Mouse (Mus musculus) gastrocnemius, adult 8-10 months (tissue): Measurements from ENCODE around the gene Tssk1. TPM values are rescaled to one million over a fixed set of nuclear protein-coding genes. Genes with fewer than 3 reads are reported as not detected.
A peak's percentile ranks its signal among the peaks of the same experiment; 100 is the strongest.

Source experiments
- DNase-seq, 2 experiments: peaks; one replicate each; pipeline ENCODE4 v3.0.0; 2022; ENCODE audit warnings: low spot score in 2 of 2
- total RNA-seq, 4 experiments: library from RNA; stranded (reverse); gene quantifications; 2 replicates each; pipeline ENCODE4 v1.2.4; 2022

Gene Tssk1
- total RNA-seq, result under 1 TPM in 1 of 4 experiments, not detected in 3; 0.07 TPM

DNA sequence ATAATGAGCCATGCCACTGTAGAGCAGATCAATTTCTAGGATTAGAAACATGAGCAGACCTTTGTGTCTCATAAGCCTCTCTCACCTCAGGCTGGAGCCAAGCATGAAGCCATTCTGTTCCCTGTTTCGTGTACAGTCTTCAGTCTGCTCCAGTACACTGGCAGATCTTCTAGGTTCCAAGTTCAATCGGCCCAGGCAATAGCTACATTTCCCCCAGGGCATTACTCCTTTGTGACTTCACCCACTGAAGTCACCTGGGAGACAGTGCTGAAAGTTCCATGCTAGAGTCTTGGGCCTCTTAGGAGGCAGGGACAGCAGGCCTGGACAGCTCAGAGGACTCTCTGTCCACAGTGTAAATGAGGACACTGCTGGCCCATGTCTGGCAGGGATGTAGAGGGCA lies at the start of gene Tssk1:
Tssk1 (plus strand) TSS at position 301 of the 400 bp plus-strand sequence.
- no peak for DNase-seq

DNA sequence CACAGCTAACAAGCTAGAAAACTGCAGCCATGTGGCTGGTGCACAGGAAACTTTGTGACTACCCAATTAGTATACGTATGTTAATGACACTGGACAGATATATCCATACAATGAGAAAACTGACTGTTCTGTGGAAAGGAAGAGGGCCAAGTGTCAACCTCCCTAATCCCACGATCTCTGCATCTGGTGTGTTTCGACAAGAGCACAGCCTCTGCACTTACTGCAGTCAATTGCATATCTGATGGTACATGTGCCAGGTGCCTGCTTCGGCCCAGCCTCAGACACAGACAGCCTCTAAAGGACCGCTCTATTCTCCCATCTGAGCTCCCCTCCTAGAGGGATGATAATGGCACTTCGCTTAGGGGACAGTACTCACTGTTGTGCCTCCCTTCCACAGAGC lies 45.6 kb upstream of the Tssk1 start:
- DNase-seq, result no peak

DNA sequence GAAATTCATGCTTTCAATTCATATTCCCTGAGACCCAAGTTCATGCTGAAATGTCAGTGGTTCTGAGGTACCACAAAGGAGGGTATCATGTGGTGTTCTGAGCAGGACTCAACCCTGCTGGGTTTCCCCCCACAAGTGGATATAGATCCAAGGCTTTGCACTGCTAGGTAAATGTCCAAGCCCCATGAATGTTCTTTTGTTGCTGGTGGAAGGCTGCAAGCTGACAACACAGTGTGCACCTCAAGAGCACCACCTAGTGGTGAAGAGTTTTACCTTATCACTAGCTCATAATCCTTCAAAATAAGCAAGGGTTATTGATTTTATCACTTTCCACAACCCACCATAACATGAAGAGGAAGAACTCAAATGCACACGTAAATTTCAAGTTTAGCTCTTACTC lies 45.1 kb upstream of the Tssk1 start:
- no peak for DNase-seq

DNA sequence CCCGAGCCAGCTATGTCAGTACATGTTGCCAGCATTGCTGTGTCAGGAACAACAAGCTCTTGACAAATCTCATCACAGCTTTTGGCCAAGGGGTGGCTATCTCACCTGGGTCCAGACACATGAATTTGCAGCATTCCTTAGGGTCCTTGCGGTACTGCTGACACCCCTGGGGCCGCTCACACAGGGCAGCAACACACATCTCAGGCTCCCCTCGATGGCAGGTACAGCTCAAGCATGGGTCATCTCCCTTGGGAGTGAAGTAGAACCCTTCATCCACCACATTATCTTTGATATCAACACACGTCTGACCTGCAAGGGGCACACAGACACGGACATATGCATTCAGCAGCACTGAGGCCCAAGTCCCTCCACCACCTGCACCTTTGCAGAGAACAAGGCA lies 44.5 kb upstream of the Tssk1 start:
- DNase-seq, result no peak

DNA sequence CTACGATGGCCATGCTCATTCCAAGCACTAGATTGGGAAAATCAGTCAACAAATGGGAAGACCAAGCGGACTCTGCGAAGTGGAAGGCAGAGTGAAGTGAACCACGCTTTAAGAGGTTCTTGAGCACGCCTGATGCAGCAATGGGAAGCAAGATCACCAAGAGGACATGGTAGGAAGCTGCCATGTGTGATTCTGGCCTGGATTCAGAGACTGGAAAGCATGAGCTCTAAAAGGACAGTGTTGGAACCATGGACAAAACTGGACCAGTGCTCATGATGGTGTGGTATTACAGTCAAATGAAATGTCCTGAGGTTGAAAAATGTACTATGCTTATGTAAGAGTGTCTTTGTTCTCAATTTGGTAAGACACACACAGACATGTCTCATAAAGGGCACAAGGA lies 42.7 kb upstream of the Tssk1 start:
- no peak for DNase-seq

DNA sequence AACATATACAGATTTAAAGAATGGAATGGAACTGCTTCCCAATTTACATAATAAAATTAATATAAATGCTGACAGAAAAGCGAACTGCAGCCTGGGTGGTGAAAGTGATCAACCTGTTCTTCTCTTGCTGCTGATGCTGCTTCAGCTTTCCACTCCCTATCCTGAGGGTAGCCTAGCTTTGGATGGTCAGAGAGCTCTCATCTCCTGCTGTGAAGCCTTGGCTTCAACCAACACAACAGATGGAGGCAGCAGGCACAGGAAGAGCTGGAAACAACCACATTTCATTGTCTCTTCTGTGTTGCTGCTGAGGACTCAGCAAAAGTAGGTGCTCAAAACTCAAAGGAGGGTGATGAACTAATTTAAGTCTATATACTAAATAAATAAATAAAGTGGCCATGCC lies 42.2 kb upstream of the Tssk1 start:
- DNase-seq, result no peak

DNA sequence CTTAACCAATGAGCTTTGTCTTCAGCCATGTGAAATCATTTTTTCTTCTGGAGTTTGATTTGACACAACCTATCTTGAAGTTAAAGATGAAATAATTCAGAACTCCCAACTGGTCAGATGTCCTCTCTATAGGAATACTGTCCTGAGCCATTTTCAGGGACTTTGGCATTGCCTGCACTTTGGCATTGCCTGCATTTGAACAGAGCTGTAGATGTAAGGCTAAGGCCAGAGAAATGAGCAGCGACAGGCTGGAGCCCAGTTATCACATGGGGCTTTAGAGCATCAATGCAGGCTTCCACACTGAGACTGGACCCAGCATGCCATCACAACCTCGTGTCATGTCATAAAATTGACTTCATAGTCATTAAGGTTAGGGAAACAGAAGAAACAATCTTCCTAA lies 40.8 kb upstream of the Tssk1 start:
- no peak for DNase-seq

DNA sequence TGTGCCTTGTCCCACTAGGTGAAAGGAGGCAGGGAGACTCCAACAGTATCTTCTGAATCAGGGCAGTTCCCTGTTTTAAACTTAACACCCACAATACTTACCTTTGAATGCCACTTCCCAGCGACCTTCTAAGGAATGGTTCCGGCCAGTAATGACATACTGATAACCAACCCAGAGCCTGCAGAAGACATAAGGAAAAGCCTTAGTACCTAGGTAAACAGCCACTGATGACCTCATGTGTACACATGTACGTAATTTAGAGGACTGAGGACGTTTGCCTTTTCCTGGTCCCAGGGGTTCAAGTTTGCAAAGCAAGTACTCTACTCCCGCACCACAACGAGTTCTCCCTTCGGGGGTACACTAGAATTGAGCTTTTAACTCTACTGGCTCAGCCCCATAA lies 36.9 kb upstream of the Tssk1 start:
- no peak for DNase-seq

DNA sequence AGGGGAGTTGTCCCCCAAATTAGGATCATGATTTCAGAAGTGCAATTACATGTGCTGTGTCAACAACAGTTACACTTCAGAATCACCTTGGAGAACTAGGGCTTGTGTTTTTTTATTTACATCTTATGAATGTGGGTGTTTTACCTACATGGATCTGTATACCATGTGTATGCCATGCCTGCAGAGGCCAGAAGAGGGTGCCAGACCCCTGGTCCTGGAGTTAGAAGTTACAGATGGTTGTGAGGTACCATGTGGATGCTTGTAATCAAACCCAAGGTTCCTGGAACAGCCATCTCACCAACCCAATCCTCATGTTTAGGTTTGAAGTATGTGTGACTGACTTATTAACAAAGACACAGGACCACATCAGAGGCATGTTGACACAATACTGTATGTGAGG lies 35.4 kb upstream of the Tssk1 start:
- no peak for DNase-seq

DNA sequence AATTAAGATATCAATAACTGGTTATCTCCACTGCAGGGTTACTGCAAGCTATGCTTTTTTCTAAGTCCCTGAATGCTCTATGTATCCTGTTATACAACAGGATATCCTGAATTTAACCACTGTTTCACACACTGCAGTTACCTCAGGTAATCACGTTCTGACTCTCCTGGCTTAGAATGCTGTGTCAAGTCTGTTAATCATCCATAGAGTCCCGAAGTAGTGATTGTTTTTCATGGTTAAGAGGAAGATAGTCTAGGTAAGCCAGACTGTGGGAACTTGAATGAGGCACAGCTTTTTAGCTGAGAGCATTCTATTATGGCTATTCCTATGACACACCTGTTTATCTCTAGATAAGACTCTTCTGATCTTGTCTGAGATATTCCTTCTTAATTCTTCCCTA lies 28.7 kb upstream of the Tssk1 start:
- DNase-seq, result no peak

DNA sequence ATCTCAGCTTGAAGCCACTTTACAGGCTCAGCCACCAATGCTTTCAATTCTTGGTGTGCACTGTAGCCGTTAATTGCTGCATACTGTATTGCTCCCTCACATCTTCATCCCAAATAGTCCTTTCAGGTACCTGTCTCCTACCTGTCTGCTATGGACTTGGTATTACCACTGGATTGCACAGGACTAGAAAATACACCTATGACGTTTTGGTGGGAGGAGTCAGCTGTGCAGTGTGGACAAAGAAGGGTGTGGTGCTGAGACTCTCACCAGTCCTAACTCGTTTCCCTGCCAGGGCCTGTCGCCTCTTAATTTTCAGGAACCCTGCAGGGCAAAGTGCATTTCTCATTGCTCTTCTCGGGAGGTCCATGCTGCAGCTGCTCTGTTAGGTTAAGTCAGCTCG lies 28.3 kb upstream of the Tssk1 start:
- no peak for DNase-seq

DNA sequence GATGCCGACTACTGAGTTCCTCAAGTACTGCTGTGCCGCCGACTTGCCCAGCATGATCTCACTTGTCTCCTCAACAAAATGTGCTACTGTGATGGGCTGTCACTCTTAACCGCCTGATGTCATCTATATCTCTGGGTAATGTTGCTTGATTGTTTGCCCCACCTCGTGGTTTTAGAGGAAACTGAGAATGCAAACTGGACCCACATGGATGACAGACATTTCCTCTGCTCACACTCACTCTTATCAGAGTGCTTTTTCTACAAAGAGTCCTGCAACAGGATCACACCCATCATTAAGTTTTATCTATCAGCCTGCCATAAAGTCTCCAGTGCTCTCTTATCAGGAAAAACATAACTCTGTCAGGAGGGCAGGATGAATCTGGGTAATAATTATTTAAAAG lies 22.8 kb upstream of the Tssk1 start:
- no peak for DNase-seq

DNA sequence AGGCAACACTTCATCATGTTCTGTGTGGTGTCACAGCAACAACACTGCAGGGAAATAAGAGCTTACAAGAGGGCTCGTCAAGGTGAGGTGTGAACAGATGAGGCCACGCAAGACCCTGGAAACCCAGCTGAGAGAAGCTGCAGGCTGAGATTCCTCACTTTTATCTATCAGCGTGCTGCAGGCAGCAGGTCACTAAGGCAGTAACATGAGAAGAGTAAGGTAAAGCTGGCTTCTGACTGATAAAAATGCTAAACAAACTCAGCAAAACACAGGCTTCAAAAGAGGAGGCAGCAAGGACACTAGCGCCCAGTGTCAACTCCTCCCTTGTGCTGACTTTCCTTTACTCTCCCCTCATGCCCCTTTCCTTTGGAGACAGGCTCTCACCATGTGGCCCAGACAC lies 21.0 kb upstream of the Tssk1 start:
- DNase-seq, result no peak

DNA sequence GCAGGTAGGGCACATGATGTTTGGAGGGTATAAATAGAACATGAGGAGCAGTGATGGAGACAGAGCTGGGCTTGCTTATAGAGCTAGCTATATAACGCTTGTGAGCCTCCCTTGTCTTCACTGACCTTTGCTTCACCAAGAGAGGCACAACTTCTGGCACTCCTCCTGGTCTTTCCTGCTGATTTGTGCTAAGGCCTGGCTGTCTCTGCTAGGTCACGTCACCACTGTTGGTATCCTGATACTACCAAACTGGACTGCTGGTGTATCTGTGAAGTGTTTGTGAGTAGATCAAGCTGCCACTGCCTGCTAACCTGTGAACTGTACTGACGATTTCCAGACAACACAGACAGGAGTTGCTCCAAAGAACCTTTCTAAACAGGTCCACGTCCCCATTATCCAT lies 18.8 kb upstream of the Tssk1 start:
- no peak for DNase-seq

DNA sequence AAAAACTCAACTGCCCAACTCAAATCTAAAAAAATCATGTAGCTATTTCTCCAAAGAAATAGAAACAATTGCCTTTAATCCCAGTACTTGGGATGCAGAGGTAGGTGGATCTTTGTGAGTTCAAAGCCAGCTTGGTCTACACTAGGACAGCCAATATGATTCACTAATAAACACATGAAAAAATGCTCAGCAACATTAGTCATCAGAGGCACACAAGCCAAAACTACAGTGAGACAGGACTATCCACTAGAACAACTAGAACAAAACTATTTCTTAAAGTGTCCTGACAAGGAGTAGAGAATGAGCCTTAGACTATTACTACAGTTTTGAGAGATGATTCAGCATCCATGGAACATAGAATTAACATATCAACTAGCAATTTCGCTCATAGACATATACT lies 17.9 kb upstream of the Tssk1 start:
- DNase-seq, result no peak

DNA sequence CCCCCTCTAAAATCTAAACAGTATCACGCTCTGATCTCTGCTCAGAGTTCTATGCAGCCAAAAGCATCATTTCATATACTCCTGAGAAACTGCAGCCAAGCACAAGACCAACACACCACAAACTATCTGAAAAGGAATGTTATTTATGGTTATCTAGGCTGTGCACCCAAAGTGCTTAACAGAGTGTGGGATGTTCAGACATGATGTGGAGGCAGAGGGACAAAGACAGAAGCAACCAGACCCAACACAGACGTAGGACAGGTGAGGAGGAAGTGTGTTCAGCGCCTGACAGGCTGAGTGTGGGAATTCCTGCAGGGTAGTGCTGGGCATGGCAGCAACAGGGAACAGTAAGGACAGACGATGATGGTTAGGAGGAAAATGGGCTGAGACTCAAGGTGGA lies 14.5 kb upstream of the Tssk1 start:
- no peak for DNase-seq

DNA sequence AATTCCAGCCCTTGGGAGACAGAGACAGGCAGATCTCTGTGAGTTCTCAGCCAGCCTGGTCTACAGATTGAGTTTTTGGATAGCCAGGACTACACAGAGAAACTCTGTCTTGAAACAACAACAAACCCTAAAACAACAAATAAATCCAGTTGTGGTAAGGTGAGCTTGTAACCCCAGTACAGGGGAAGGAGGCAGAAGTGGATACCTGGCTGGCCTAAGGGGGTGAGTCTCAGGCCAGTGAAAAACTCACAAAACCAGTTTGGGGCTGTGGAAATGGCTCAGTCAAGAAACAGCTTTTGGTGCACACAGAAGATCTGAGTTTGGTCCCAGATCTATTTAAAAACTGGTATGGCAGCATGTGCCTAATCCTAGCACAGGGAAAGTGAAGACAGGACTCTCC lies 11.8 kb upstream of the Tssk1 start:
- no peak for DNase-seq

DNA sequence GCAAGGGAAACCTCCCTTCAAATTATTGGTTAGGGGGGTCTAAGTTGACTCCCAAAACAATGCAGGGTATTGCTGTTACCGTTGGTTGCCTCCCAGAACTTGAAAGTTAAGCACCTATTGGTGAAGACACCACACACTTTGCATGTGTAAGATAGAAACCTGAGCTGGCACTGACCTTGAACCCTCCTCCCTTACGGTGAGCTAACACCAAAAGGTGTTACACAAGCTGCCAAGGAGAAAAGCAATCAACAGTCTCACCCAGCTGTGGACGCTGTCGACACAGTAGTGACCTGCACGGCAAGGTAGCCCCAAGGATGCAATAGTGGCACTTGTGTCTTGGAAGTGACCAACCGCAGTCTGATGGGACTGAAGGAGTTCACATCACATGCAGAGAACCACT lies 9.9 kb upstream of the Tssk1 start:
- no peak for DNase-seq

DNA sequence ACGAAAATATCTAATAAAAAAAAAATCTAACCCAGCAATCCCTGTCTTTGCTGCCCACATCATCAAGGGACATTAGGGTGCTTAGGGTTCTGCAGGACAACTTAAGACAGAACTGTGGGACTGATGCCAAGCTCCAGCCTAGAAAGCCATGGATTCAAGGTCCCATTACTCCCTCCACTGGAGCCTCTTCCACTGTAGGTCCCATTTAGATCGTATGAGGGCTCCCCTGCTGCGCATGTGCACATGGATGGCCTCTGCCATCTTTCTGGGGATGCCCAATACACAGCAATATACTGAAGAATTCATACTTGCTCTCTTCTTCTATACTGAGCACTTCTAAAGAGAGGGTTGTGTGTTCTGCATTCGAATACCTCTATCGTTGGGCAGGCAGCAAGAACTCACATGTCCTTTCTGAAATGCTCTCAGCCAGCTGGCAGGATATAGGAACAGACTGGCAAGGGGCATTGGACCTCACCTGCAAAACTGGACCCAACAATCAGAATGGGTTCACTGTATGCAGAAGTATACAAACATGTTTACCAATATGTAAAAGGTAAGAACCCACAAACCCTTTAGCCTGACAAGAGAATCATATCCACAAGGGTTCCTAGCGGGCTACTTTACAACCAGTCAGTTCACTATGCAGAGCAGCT lies 4.2 kb upstream of the Tssk1 start:
- DNase-seq, result no peak

DNA sequence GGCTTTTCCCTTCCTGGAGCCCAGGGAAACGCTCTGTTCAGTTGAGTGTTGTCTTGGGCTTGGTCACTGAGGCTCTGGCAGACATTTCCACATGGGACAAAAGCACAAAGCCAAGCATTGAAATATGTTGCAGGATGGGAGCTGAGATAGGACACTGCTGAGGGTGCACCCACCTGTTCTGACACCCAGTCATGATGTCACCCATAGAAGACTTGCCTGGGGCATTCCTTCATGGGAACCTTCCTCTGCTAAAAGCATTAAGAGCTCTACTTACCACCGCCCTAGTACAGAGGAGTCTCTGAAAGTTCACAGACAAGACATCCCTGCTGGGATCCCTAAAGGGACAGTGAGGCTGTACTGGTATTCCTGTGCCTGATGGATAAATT lies 3.7 kb upstream of the Tssk1 start:
- no peak for DNase-seq

DNA sequence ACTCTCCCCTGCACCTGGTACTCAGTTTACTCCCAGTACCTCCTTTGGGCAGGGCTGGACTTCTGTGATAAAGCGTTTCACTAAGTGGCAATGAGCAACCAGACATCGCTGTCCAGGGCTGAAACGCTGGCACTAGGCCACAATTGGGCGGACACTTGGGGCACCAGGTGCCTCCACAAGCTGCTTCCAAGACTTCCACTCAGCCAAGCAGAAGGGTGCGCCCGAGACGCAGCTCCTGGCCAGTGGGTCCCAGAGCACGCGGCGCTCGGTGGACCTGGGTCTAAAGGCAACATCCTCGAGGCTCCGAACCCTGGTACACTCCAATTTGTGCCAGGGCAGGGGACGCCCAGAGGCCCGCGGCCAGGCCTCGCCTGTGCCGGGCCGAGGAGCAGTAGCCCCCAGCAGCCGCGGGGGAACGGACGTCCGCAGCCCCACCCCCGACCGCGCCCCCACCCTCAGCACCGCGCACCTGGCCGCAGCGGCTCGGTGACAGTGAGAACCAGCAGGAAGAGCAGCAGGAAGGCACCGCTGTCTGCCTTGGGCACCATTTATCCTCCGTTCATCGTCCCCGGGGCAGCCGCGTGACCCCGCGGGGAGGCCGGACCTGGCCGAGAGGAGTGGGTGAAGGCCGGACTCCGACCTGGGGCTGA lies 3.0 kb upstream of the Tssk1 start:
- peak; percentile 61 to 80 for DNase-seq

DNA sequence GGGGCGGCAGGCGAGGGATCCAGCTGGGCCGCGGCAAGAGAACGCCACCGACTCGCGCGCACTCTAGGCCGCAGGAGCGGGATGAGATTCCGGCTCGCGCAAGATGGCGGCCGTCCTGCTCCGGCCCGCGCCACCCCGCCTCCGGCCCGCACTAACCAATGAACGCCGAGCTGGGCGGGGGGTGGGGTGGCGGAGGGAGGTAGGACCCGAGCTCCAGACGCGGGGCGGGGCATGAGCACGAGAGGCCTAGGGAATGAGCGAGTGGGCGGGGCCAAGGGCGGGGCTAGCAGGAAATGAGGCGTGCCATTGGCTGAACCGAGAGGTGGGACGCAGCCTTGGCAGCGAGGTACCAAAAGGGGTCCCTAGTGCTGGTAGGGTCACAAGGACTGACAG lies 2.5 kb upstream of the Tssk1 start, which contains the start of gene Gm20518:
Gm20518 (minus strand) TSS at position 105 of the 393 bp plus-strand sequence.
- DNase-seq, result peak; percentile 99

DNA sequence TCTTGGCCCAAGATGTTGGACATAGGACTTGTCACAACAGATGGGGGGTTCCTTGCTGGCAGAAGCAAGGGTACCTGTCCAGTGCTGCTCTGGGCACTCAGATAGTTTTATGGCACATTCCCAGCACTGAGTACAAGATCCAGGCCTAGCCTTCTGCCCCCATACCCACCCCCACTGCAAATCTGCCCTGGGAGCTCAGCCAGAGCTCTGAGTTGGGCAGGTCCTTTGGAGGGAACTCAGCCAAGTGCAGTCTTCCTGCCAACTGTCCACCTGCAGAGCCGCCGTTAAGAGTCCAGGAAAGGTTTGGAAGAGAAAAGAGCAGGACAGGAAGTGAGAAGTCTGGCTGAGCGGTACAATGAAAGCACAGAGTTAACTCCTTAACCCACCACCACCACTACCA lies 1.4 kb upstream of the Tssk1 start:
- no peak for DNase-seq

DNA sequence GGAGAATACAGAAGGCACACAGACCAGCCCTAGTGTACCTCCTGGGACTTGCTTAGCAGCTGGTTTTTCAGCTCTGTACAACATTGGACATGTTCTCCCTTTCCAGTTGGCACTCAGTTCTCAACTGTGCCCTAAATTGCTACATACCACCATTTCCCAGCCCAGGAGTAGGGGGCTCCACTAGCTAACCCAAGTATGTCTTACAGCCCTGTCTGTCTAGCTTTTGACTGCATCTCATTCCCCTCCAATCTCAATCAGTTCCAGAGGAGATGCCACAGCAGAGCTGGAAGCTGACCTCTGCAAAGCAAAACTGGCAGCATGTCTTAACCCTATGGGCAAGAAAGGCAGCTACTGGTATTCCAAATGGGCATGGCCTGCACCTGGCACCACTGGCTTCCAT lies 2.1 kb downstream of the Tssk1 start:
- DNase-seq, result no peak
